Mouse (Mus musculus): Measurements from ENCODE around the gene Gm11007.
"Not testable (repeated sequence)": the region's sequence is repeated elsewhere in the genome, so short reads cannot be mapped to it uniquely, and the experiment has no call there.

The Gm11007 gene

GRCm38 (mm10) chr2:175643678-175644077 lies at the start of gene Gm11007:
Gene Gm11007, plus strand, starts transcription at chr2:175643978.
- not testable (repeated sequence) for DNase-seq

Measured in cerebellum, adult 18-20 months (tissue).